Mouse (Mus musculus) monocyte, adult 5-6 weeks (primary cell): Measurements from ENCODE around the gene Gpx1. TPM values are rescaled to one million over a fixed set of nuclear protein-coding genes. Genes with fewer than 3 reads are reported as not detected.

ENCODE experiments used
- ATAC-seq: fragments of 153-309, 156-312 bp; replicated peaks from 2 replicates; pipeline ENCODE4 v1.8.0; 2017; ENCODE audit warnings: mild to moderate bottlenecking; ENCODE audit not compliant: low TSS enrichment, insufficient number of reproducible peaks, severe bottlenecking, poor library complexity, low FRiP score
- total RNA-seq: library from RNA; stranded (forward); fragments of 200-1000, 200-491, 200-594 nt; gene quantifications from 3 replicates; pipeline ENCODE4 v1.2.3, GENCODE M21; 2017

The Gpx1 gene
- total RNA-seq, 1 experiment from 2014 or later = 1,931 TPM

- ATAC-seq = no peak
These were observed 48.1 kb downstream of the Gpx1 start for GRCm38 (mm10) chr9:108386816-108387215.

GRCm38 (mm10) chr9:108388601-108389000, 49.9 kb downstream of the Gpx1 start:
- no peak for ATAC-seq

GRCm38 (mm10) chr9:108389220-108389619, 50.5 kb downstream of the Gpx1 start:
- no peak for ATAC-seq

Other genes with a start within 250 kb of the Gpx1 start
- 63.3 to 124 TPM (median 97.2 TPM) in 3 replicates for gene Apeh, start 244.3 kb upstream of the Gpx1 start, total RNA-seq
- under 0.01 to 1.2 TPM in 2 of 3 replicates, not detected in the other for gene Bsn, start 148.5 kb upstream of the Gpx1 start, total RNA-seq
- gene Dag1, start 74.9 kb upstream of the Gpx1 start, total RNA-seq = 3.2 to 5.7 TPM (median 5.0 TPM) in 3 replicates
- 1.1 to 1.9 TPM (median 1.6 TPM) in 3 replicates for gene Nicn1, start 48.5 kb upstream of the Gpx1 start, total RNA-seq
- gene Amt, start 42.0 kb upstream of the Gpx1 start, total RNA-seq = 0.57 to 1.1 TPM in 2 of 3 replicates, not detected in the other
- 777 to 880 TPM (median 867 TPM) in 3 replicates for gene Rhoa, start 32.8 kb upstream of the Gpx1 start, total RNA-seq
- gene Tcta, start 32.7 kb upstream of the Gpx1 start, total RNA-seq = 9.4 to 19.9 TPM (median 16.0 TPM) in 3 replicates
- 106 to 168 TPM (median 114 TPM) in 3 replicates for gene Usp4, start 8.9 kb downstream of the Gpx1 start, total RNA-seq
- 3.5 to 8.4 TPM (median 4.9 TPM) in 3 replicates for gene 1700102P08Rik, start 53.9 kb downstream of the Gpx1 start, total RNA-seq
- gene Ccdc36, start 89.6 kb downstream of the Gpx1 start, total RNA-seq = not detected in 3 replicates
- not detected in 3 replicates for gene BC048562, start 97.6 kb downstream of the Gpx1 start, total RNA-seq
- 12.6 to 19.5 TPM (median 14.1 TPM) in 3 replicates for gene Ccdc71, start 121.6 kb downstream of the Gpx1 start, total RNA-seq
- 0.48 to 0.97 TPM in 2 of 3 replicates, not detected in the other for gene Klhdc8b, start 122.7 kb downstream of the Gpx1 start, total RNA-seq
- not detected in 3 replicates for gene Lamb2, start 140.8 kb downstream of the Gpx1 start, total RNA-seq
- gene Usp19, start 151.7 kb downstream of the Gpx1 start, total RNA-seq = 39.9 to 81.2 TPM (median 50.5 TPM) in 3 replicates
- gene Qars, start 168.8 kb downstream of the Gpx1 start, total RNA-seq = 129 to 159 TPM (median 133 TPM) in 3 replicates
- gene Qrich1, start 177.9 kb downstream of the Gpx1 start, total RNA-seq = 169 to 180 TPM (median 176 TPM) in 3 replicates
- gene Impdh2, start 221.4 kb downstream of the Gpx1 start, total RNA-seq = 62.6 to 85.5 TPM (median 75.7 TPM) in 3 replicates
- 8.3 to 13.4 TPM (median 8.5 TPM) in 3 replicates for gene Ndufaf3, start 228.5 kb downstream of the Gpx1 start, total RNA-seq
- gene Dalrd3, start 231.0 kb downstream of the Gpx1 start, total RNA-seq = 30.3 to 61.1 TPM (median 44.8 TPM) in 3 replicates
- gene Wdr6, start 239.8 kb downstream of the Gpx1 start, total RNA-seq = 3.6 to 11.4 TPM (median 5.8 TPM) in 3 replicates